Mouse (Mus musculus) C2C12 (cell line): ENCODE measurements at regions not wholly inside any gene's neighbourhood (a gene's known extent, or its start where the extent isn't known, plus 50 kb on each side); places are given as distances from the start of the nearest gene placed in this dataset.

Experiments used
- CTCF ChIP-seq: IDR thresholded peaks from one replicate; pipeline ENCODE4 v1.5.1; 2011; ENCODE audit not compliant: control insufficient read depth, insufficient read depth, insufficient read length
- MAX ChIP-seq: IDR thresholded peaks from one replicate; pipeline ENCODE4 v1.6.1; 2011; ENCODE audit warnings: mild to moderate bottlenecking, control low read depth
- MYOD1 ChIP-seq: IDR thresholded peaks from one replicate; pipeline ENCODE4 v1.6.1; 2011; ENCODE audit warnings: low read depth; ENCODE audit not compliant: control insufficient read depth, insufficient read length
- USF1 ChIP-seq: IDR thresholded peaks from one replicate; pipeline ENCODE4 v1.6.1; 2011; ENCODE audit warnings: low read depth, mild to moderate bottlenecking, control low read depth, moderate library complexity

- TF ChIP-seq MAX (no peak), CTCF (no peak), USF1 (no peak), MYOD1 (no peak)
These were observed 268.3 kb upstream of the Apob start for GRCm38 (mm10) chr12:7709102-7709501.
